Mouse (Mus musculus): ENCODE data around the gene Rasl11a. TPM values are rescaled to one million over a fixed set of nuclear protein-coding genes. Genes with fewer than 3 reads are reported as not detected.
"Not testable (repeated sequence)": the region's sequence is repeated elsewhere in the genome, so short reads cannot be mapped to it uniquely, and the experiment has no call there.

The Rasl11a gene
- polyA plus RNA-seq, 1 experiment from 2014 or later: 3.0 TPM

GRCm38 (mm10) chr5:146872981-146873631 lies 28.2 kb downstream of the Rasl11a start:
- no peaks in the 10 kb centered on the region for H3K4me1 ChIP-seq (ENCODE audit: insufficient read depth)
- H3K9me3 ChIP-seq (ENCODE audit: low read length): no peaks in the 10 kb centered on the region
- no peak overlapping the region for H3K4me3 ChIP-seq (ENCODE audit: low read depth, low read length)
- ATAC-seq (no peak), DNase-seq (no peak)
- H3K9ac ChIP-seq (replicated peaks): no peak overlapping the region
- H3K36me3 ChIP-seq (replicated peaks; ENCODE audit: insufficient read depth, low read length): no peaks in the 10 kb centered on the region
- no peak for TF ChIP-seq EP300 (IDR thresholded peaks at IDR 0.05; ENCODE audit: low read depth)
- TF ChIP-seq CTCF (IDR thresholded peaks at IDR 0.05; ENCODE audit: low read depth): no peak
- no peaks in the 10 kb centered on the region for H3K27me3 ChIP-seq (ENCODE audit: insufficient read depth, low read length)
- no peak overlapping the region for H3K27ac ChIP-seq (ENCODE audit: low read depth)
- WGBS (ENCODE audit: insufficient replicate concordance): 71% methylated on average over 5 of the region's 5 CpGs
- H3K4me2 ChIP-seq (ENCODE audit: low read depth, low read length): no peak overlapping the region

- H3K4me2 ChIP-seq (ENCODE audit: low read depth, low read length): no peak overlapping the region
- no peaks in the 10 kb centered on the region for H3K4me1 ChIP-seq (ENCODE audit: insufficient read depth)
- TF ChIP-seq EP300 (IDR thresholded peaks at IDR 0.05; ENCODE audit: low read depth) (no peak), CTCF (IDR thresholded peaks at IDR 0.05; ENCODE audit: low read depth) (no peak)
- no peaks in the 10 kb centered on the region for H3K27me3 ChIP-seq (ENCODE audit: insufficient read depth, low read length)
- DNase-seq (no peak), ATAC-seq (no peak)
- H3K9me3 ChIP-seq (ENCODE audit: low read length): no peaks in the 10 kb centered on the region
- H3K36me3 ChIP-seq (replicated peaks; ENCODE audit: insufficient read depth, low read length): no peaks in the 10 kb centered on the region
- no peak overlapping the region for H3K4me3 ChIP-seq (ENCODE audit: low read depth, low read length)
- no peak overlapping the region for H3K27ac ChIP-seq (ENCODE audit: low read depth)
- 72% methylated on average over 2 of the region's 2 CpGs for WGBS (ENCODE audit: insufficient replicate concordance)
- H3K9ac ChIP-seq (replicated peaks): no peak overlapping the region
These were observed 31.2 kb downstream of the Rasl11a start for GRCm38 (mm10) chr5:146876024-146876423.

DNA sequence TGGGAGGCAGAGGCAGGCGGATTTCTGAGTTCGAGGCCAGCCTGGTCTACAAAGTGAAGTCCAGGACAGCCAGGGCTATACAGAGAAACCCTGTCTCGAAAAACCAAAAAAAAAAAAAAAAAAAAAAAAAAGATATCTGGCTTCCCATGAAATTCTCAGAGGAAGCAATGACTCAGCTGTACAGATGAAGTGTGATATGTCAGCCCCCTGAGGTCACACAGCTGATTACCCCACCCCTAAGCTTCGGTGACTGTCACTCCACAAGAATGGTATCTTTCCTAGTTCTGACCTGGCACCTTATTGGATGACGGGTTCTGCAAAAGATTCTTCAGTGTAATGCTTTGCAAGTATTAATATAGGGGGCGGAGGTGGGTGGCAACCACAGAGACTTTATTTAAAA lies 33.0 kb downstream of the Rasl11a start:
- not testable (repeated sequence) for H3K4me1 ChIP-seq (ENCODE audit: insufficient read depth); H3K4me2 ChIP-seq (ENCODE audit: low read depth, low read length); H3K9ac ChIP-seq (replicated peaks); H3K36me3 ChIP-seq (replicated peaks; ENCODE audit: insufficient read depth, low read length); H3K27ac ChIP-seq (ENCODE audit: low read depth); H3K9me3 ChIP-seq (ENCODE audit: low read length); ATAC-seq; H3K4me3 ChIP-seq (ENCODE audit: low read depth, low read length); H3K27me3 ChIP-seq (ENCODE audit: insufficient read depth, low read length); DNase-seq
- WGBS (ENCODE audit: insufficient replicate concordance): 66% methylated on average over 5 of the region's 6 CpGs

DNA sequence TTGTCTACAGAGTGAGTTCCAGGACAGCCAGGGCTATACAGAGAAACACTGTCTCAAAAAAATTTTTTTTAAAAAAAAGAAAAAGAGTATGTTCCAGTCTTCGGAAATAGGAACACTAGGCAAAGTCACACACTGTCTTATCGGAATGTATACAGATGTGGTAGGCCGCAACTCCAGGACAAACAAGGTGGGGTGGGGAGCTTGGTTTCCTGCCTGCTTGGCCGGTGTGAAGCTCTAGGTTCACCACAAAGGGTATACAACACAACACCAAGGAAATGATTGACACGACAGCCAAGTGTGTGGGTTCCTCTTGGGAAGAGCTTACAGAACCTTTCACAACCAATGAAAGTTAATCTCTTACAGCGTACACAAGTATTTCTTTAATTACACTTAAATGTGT lies 37.4 kb downstream of the Rasl11a start:
- no peaks in the 10 kb centered on the region for H3K27me3 ChIP-seq (ENCODE audit: insufficient read depth, low read length)
- no peak overlapping the region for H3K27ac ChIP-seq (ENCODE audit: low read depth)
- ATAC-seq (no peak), DNase-seq (no peak)
- H3K4me3 ChIP-seq (ENCODE audit: low read depth, low read length): no peak overlapping the region
- TF ChIP-seq CTCF (IDR thresholded peaks at IDR 0.05; ENCODE audit: low read depth) (no peak), EP300 (IDR thresholded peaks at IDR 0.05; ENCODE audit: low read depth) (no peak)
- no peak overlapping the region for H3K4me2 ChIP-seq (ENCODE audit: low read depth, low read length)
- 53% methylated on average over 6 of the region's 6 CpGs for WGBS (ENCODE audit: insufficient replicate concordance)
- no peaks in the 10 kb centered on the region for H3K4me1 ChIP-seq (ENCODE audit: insufficient read depth)
- H3K36me3 ChIP-seq (replicated peaks; ENCODE audit: insufficient read depth, low read length): no peaks in the 10 kb centered on the region
- H3K9me3 ChIP-seq (ENCODE audit: low read length): no peaks in the 10 kb centered on the region
- H3K9ac ChIP-seq (replicated peaks): no peak overlapping the region

- H3K9me3 ChIP-seq (ENCODE audit: low read length): no peaks in the 10 kb centered on the region
- H3K27ac ChIP-seq (ENCODE audit: low read depth): no peak overlapping the region
- DNase-seq (no peak), ATAC-seq (no peak)
- no peaks in the 10 kb centered on the region for H3K27me3 ChIP-seq (ENCODE audit: insufficient read depth, low read length)
- H3K4me2 ChIP-seq (ENCODE audit: low read depth, low read length): no peak overlapping the region
- H3K36me3 ChIP-seq (replicated peaks; ENCODE audit: insufficient read depth, low read length): no peaks in the 10 kb centered on the region
- H3K4me3 ChIP-seq (ENCODE audit: low read depth, low read length): no peak overlapping the region
- TF ChIP-seq CTCF (IDR thresholded peaks at IDR 0.05; ENCODE audit: low read depth) (0 out of 2 replicates have a peak, but pooled peaks have one; percentile 19), EP300 (IDR thresholded peaks at IDR 0.05; ENCODE audit: low read depth) (no peak)
- no peaks in the 10 kb centered on the region for H3K4me1 ChIP-seq (ENCODE audit: insufficient read depth)
- 74% methylated on average over 7 of the region's 7 CpGs for WGBS (ENCODE audit: insufficient replicate concordance)
- H3K9ac ChIP-seq (replicated peaks): no peak overlapping the region
These were observed 38.2 kb downstream of the Rasl11a start for GRCm38 (mm10) chr5:146883053-146883452.

DNA sequence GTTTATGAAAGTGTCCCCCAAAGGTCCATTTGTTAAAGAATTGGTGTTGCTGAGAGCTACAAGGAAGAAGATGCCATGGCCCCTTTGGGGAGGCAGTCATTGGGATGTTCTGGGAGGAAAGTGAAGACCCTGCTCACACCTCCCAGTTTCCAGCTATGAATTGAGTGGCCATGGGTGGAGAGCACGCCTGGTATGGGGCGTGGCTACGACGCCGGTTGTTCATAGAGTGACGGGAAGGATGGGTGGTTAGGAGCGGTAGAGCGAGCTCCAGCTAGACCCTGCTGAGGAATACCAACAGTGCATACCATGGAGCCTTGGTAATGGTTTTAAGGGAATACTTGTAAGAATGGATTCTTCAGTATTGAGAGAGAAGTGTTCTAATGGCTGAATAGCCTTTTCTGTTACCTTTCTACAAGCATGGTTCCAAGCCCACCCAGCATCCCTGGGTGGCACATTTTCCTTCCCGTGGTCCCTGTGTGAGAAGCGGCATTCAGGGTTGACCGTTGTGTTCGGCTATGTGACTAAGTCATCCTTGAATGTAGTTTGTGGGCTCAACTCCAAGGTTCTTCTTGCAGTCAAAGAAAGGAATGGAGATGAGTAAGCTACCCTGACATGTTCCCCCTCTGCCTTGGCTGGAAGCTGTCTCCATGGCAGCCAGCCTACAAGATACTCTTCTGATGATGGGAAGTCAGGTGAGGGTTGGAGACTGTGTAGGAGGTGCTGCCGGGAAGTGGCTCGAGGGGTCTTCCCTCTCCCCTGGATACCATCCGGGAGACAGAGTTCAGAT lies 38.8 kb downstream of the Rasl11a start:
- ATAC-seq: no peak
- no peak overlapping the region for H3K4me2 ChIP-seq (ENCODE audit: low read depth, low read length)
- no peak overlapping the region for H3K9ac ChIP-seq (replicated peaks)
- no peak for DNase-seq
- no peak overlapping the region for H3K4me3 ChIP-seq (ENCODE audit: low read depth, low read length)
- no peaks in the 10 kb centered on the region for H3K9me3 ChIP-seq (ENCODE audit: low read length)
- H3K4me1 ChIP-seq (ENCODE audit: insufficient read depth): no peaks in the 10 kb centered on the region
- no peak overlapping the region for H3K27ac ChIP-seq (ENCODE audit: low read depth)
- WGBS (ENCODE audit: insufficient replicate concordance): 87% methylated on average over 15 of the region's 15 CpGs
- no peaks in the 10 kb centered on the region for H3K27me3 ChIP-seq (ENCODE audit: insufficient read depth, low read length)
- H3K36me3 ChIP-seq (replicated peaks; ENCODE audit: insufficient read depth, low read length): no peaks in the 10 kb centered on the region
- TF ChIP-seq CTCF (IDR thresholded peaks at IDR 0.05; ENCODE audit: low read depth) (no peak), EP300 (IDR thresholded peaks at IDR 0.05; ENCODE audit: low read depth) (no peak)

All from liver, postnatal 0 days (tissue).